Mouse (Mus musculus): ENCODE data around the gene Ccdc148.

Gene Ccdc148

GRCm38 (mm10) chr2:59160605-59160963 is at the start of gene Ccdc148, which contains the start of gene Pkp4:
TSS of gene Ccdc148 (minus strand) at chr2:59160683.
TSS of gene Pkp4 (plus strand) at chr2:59160850.
- DNase-seq (ENCODE audit: low spot score in 2 of 2), result peak; percentile 87 to 89

GRCm38 (mm10) chr2:59208276-59208675 is 47.8 kb upstream of the Ccdc148 start:
- no peak for DNase-seq (ENCODE audit: low spot score in 2 of 2)

- no peak for DNase-seq (ENCODE audit: low spot score in 2 of 2)
These were observed 47.2 kb upstream of the Ccdc148 start for GRCm38 (mm10) chr2:59207725-59208124.

GRCm38 (mm10) chr2:59207240-59207639 is 46.8 kb upstream of the Ccdc148 start:
- no peak for DNase-seq (ENCODE audit: low spot score in 2 of 2)

- no peak for DNase-seq (ENCODE audit: low spot score in 2 of 2)
These were observed 45.7 kb upstream of the Ccdc148 start for GRCm38 (mm10) chr2:59206190-59206589.

GRCm38 (mm10) chr2:59205092-59205491 is 44.6 kb upstream of the Ccdc148 start:
- DNase-seq (ENCODE audit: low spot score in 2 of 2), result no peak

- DNase-seq (ENCODE audit: low spot score in 2 of 2), result no peak
These were observed 43.3 kb upstream of the Ccdc148 start for GRCm38 (mm10) chr2:59203627-59204425.

GRCm38 (mm10) chr2:59202930-59203329 is 42.4 kb upstream of the Ccdc148 start:
- no peak for DNase-seq (ENCODE audit: low spot score in 2 of 2)

GRCm38 (mm10) chr2:59200511-59200910 is 40.0 kb upstream of the Ccdc148 start:
- no peak for DNase-seq (ENCODE audit: low spot score in 2 of 2)

- no peak for DNase-seq (ENCODE audit: low spot score in 2 of 2)
These were observed 39.0 kb upstream of the Ccdc148 start for GRCm38 (mm10) chr2:59199476-59199976.

- no peak for DNase-seq (ENCODE audit: low spot score in 2 of 2)
These were observed 36.7 kb upstream of the Ccdc148 start for GRCm38 (mm10) chr2:59197156-59197555.

- no peak for DNase-seq (ENCODE audit: low spot score in 2 of 2)
These were observed 32.6 kb upstream of the Ccdc148 start for GRCm38 (mm10) chr2:59193117-59193516.

- no peak for DNase-seq (ENCODE audit: low spot score in 2 of 2)
These were observed 31.0 kb upstream of the Ccdc148 start for GRCm38 (mm10) chr2:59191466-59191865.

- no peak for DNase-seq (ENCODE audit: low spot score in 2 of 2)
These were observed 29.7 kb upstream of the Ccdc148 start for GRCm38 (mm10) chr2:59190186-59190585.

GRCm38 (mm10) chr2:59189661-59190185 is 29.2 kb upstream of the Ccdc148 start:
- DNase-seq (ENCODE audit: low spot score in 2 of 2), result no peak

- no peak for DNase-seq (ENCODE audit: low spot score in 2 of 2)
These were observed 27.8 kb upstream of the Ccdc148 start for GRCm38 (mm10) chr2:59188306-59188705.

- no peak for DNase-seq (ENCODE audit: low spot score in 2 of 2)
These were observed 26.5 kb upstream of the Ccdc148 start for GRCm38 (mm10) chr2:59186966-59187365.

GRCm38 (mm10) chr2:59186122-59186521 is 25.6 kb upstream of the Ccdc148 start:
- DNase-seq (ENCODE audit: low spot score in 2 of 2), result no peak

- DNase-seq (ENCODE audit: low spot score in 2 of 2), result no peak
These were observed 23.9 kb upstream of the Ccdc148 start for GRCm38 (mm10) chr2:59184107-59185064.

GRCm38 (mm10) chr2:59183541-59183940 is 23.1 kb upstream of the Ccdc148 start:
- no peak for DNase-seq (ENCODE audit: low spot score in 2 of 2)

- DNase-seq (ENCODE audit: low spot score in 2 of 2), result no peak
These were observed 21.0 kb upstream of the Ccdc148 start for GRCm38 (mm10) chr2:59181321-59182113.
